Mouse (Mus musculus): Measurements from ENCODE around the gene L3mbtl3. TPM values are rescaled to one million over a fixed set of nuclear protein-coding genes. Genes with fewer than 3 reads are reported as not detected.
A peak's percentile ranks its signal among the peaks of the same experiment; 100 is the strongest.

The L3mbtl3 gene
- polyA plus RNA-seq, 1 experiment = 4.0 TPM

GRCm38 (mm10) chr10:26297626-26298025 lies 78.1 kb downstream of the L3mbtl3 start:
- Histone ChIP-seq H3K4me3 (no peak overlapping the region), H3K79me2 (ENCODE audit: control insufficient read depth, insufficient read depth) (no peaks in the 10 kb centered on the region), H3ac (ENCODE audit: control insufficient read depth, insufficient read length) (no peak overlapping the region), H3K4me2 (ENCODE audit: low read depth) (no peak overlapping the region), H3K36me3 (ENCODE audit: control insufficient read depth, insufficient read depth) (peaks cover 6% of the 10 kb centered on the region), H3K27me3 (ENCODE audit: control insufficient read depth, insufficient read depth, insufficient read length) (no peaks in the 10 kb centered on the region)
- TF ChIP-seq CEBPB (IDR thresholded peaks at IDR 0.05; ENCODE audit: insufficient read depth, poor library complexity, severe bottlenecking) (no peak), E2F4 (IDR thresholded peaks at IDR 0.05; ENCODE audit: insufficient read depth) (no peak), SRF (IDR thresholded peaks at IDR 0.05; ENCODE audit: control insufficient read depth, insufficient read length, low read depth) (no peak)

DNA sequence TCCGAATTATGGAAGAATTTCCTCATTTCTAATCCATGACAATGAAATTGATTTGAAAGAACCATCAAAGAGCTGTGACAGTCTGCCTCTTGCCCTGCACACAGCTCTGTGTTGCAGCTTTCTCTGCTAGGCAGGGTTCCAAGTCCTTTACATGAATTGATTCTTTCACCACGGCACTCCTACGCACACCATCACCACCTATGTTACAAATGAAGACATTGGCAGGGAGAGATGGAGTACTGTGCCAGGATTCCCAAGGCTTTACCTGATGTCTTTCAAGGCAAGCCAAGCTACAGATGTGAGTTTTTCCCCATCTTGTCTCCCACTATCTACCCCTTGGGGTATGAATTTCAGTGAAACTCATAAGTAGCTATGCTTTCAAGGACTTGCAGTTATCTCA lies 78.6 kb downstream of the L3mbtl3 start:
- H3K4me2 ChIP-seq (ENCODE audit: low read depth) = no peak overlapping the region
- no peak for TF ChIP-seq MAX (IDR thresholded peaks at IDR 0.05; ENCODE audit: low read depth)
- H3K79me2 ChIP-seq (ENCODE audit: control insufficient read depth, insufficient read depth) = no peaks in the 10 kb centered on the region
- no peaks in the 10 kb centered on the region for H3K27me3 ChIP-seq (ENCODE audit: control insufficient read depth, insufficient read depth, insufficient read length)
- no peak overlapping the region for H3ac ChIP-seq (ENCODE audit: control insufficient read depth, insufficient read length)
- H3K36me3 ChIP-seq (ENCODE audit: control insufficient read depth, insufficient read depth) = peaks cover 6% of the 10 kb centered on the region
- no peak overlapping the region for H3K4me3 ChIP-seq

- Histone ChIP-seq H3K4me2 (ENCODE audit: low read depth) (no peak overlapping the region), H3K79me2 (ENCODE audit: control insufficient read depth, insufficient read depth) (no peaks in the 10 kb centered on the region), H3K36me3 (ENCODE audit: control insufficient read depth, insufficient read depth) (no peaks in the 10 kb centered on the region), H3K4me3 (no peak overlapping the region), H3K27me3 (ENCODE audit: control insufficient read depth, insufficient read depth, insufficient read length) (no peaks in the 10 kb centered on the region), H3ac (ENCODE audit: control insufficient read depth, insufficient read length) (no peak overlapping the region)
- TF ChIP-seq CEBPB (IDR thresholded peaks at IDR 0.05; ENCODE audit: insufficient read depth, poor library complexity, severe bottlenecking) (no peak), MYOD1 (IDR thresholded peaks at IDR 0.05; ENCODE audit: control insufficient read depth in 1 of 3, insufficient read length in 2 of 3, low read depth in 2 of 3) (no peak)
Observed at GRCm38 (mm10) chr10:26287136-26287535, 88.6 kb downstream of the L3mbtl3 start.

- no peak overlapping the region for H3K4me3 ChIP-seq
- no peaks in the 10 kb centered on the region for H3K36me3 ChIP-seq (ENCODE audit: control insufficient read depth, insufficient read depth)
- H3ac ChIP-seq (ENCODE audit: control insufficient read depth, insufficient read length) = no peak overlapping the region
- TF ChIP-seq REST (IDR thresholded peaks at IDR 0.05; ENCODE audit: insufficient read depth, insufficient read length) (no peak), MAX (IDR thresholded peaks at IDR 0.05; ENCODE audit: low read depth) (no peak), TCF12 (IDR thresholded peaks at IDR 0.05; ENCODE audit: insufficient read depth, poor library complexity, severe bottlenecking) (no peak), USF1 (IDR thresholded peaks at IDR 0.05; ENCODE audit: low read depth) (no peak), MYOG (IDR thresholded peaks at IDR 0.05; ENCODE audit: control insufficient read depth in 1 of 3, insufficient read depth in 1 of 3, insufficient read length in 2 of 3, low read depth in 2 of 3) (no peak), TCF3 (IDR thresholded peaks at IDR 0.05; ENCODE audit: insufficient read length, low read depth) (no peak), MYOD1 (IDR thresholded peaks at IDR 0.05; ENCODE audit: control insufficient read depth in 1 of 3, insufficient read length in 2 of 3, low read depth in 2 of 3) (no peak), POLR2AphosphoS2 (IDR thresholded peaks at IDR 0.05; ENCODE audit: insufficient read length, low read depth) (no peak), CEBPB (IDR thresholded peaks at IDR 0.05; ENCODE audit: insufficient read depth, poor library complexity, severe bottlenecking) (no peak), POLR2A (IDR thresholded peaks at IDR 0.05; ENCODE audit: insufficient read length, low read depth) (no peak), SRF (IDR thresholded peaks at IDR 0.05; ENCODE audit: control insufficient read depth, insufficient read length, low read depth) (no peak)
- H3K4me2 ChIP-seq (ENCODE audit: low read depth) = no peak overlapping the region
- H3K27me3 ChIP-seq (ENCODE audit: control insufficient read depth, insufficient read depth, insufficient read length) = no peaks in the 10 kb centered on the region
- no peaks in the 10 kb centered on the region for H3K79me2 ChIP-seq (ENCODE audit: control insufficient read depth, insufficient read depth)
Observed at GRCm38 (mm10) chr10:26280009-26280408, 95.8 kb downstream of the L3mbtl3 start.

DNA sequence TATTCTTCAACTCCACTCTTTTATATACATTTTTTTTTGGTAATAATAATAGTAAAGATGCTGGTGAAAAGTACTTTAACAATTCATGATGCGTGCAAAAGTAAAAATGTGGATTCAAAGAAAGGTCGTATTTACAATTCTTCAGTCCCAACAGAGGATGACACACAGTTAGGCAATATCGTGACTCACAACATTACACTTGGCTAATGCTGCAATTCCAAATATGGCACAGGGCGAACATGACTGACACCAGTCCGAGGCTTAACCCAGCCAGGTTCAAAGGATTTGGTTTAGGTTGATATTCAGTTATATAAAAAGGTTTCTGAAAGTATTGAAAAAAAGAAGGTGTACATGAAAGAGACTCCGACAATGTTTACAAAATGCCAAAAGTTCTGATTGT lies 100.4 kb downstream of the L3mbtl3 start:
- TF ChIP-seq TCF3 (IDR thresholded peaks at IDR 0.05; ENCODE audit: insufficient read length, low read depth) (no peak), SRF (IDR thresholded peaks at IDR 0.05; ENCODE audit: control insufficient read depth, insufficient read length, low read depth) (no peak), MYOD1 (IDR thresholded peaks at IDR 0.05; ENCODE audit: control insufficient read depth in 1 of 3, insufficient read length in 2 of 3, low read depth in 2 of 3) (no peak), CEBPB (IDR thresholded peaks at IDR 0.05; ENCODE audit: insufficient read depth, poor library complexity, severe bottlenecking) (0 out of 2 replicates have a peak, but pooled peaks have one; percentile 33)
- H3K36me3 ChIP-seq (ENCODE audit: control insufficient read depth, insufficient read depth) = no peaks in the 10 kb centered on the region

DNA sequence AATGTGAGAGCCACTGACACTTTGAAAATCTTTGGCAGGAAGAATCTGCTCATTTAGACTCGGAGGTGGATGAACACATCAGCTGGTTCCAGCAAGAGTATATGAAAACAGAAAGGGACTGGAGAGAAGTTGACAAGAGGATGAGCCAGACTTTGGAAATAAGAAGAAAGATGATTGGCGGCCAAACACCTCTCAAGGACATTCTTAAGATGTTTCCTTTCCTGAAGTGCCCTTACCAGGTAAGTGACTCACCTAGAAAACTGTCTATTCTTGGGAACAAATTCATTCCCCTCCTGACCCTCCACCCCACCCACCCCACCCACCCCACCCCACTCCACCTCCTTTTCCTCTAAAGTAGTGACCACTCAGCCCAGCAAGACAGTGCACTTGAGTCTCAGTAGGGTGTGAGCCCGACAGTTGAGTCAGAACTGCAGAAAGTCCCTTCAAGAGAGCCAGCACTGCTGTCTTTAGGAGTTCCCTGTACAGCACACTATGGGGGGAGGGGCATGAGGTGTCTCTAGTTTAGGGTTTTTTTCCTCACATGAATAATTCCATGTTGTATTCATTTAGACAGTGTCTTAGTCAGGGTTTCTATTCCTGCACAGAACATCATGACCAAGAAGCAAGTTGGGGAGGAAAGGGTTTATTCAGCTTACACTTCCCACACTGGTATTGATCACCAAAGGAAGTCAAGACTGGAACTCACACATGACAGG lies 111.9 kb downstream of the L3mbtl3 start:
- Histone ChIP-seq H3K4me3 (no peak overlapping the region), H3K79me2 (ENCODE audit: control insufficient read depth, insufficient read depth) (no peaks in the 10 kb centered on the region), H3K4me2 (ENCODE audit: low read depth) (no peak overlapping the region), H3K27me3 (ENCODE audit: control insufficient read depth, insufficient read depth, insufficient read length) (no peaks in the 10 kb centered on the region), H3K36me3 (ENCODE audit: control insufficient read depth, insufficient read depth) (no peaks in the 10 kb centered on the region), H3ac (ENCODE audit: control insufficient read depth, insufficient read length) (no peak overlapping the region)
- TF ChIP-seq MAX (IDR thresholded peaks at IDR 0.05; ENCODE audit: low read depth) = no peak
- TF ChIP-seq TCF12 (IDR thresholded peaks at IDR 0.05; ENCODE audit: insufficient read depth, poor library complexity, severe bottlenecking) = no peak
- no peak for TF ChIP-seq MYOG (IDR thresholded peaks at IDR 0.05; ENCODE audit: control insufficient read depth in 1 of 3, insufficient read depth in 1 of 3, insufficient read length in 2 of 3, low read depth in 2 of 3)
- TF ChIP-seq CEBPB (IDR thresholded peaks at IDR 0.05; ENCODE audit: insufficient read depth, poor library complexity, severe bottlenecking) = no peak
- TF ChIP-seq E2F4 (IDR thresholded peaks at IDR 0.05; ENCODE audit: insufficient read depth) = no peak
- TF ChIP-seq SRF (IDR thresholded peaks at IDR 0.05; ENCODE audit: control insufficient read depth, insufficient read length, low read depth) = no peak
- TF ChIP-seq USF1 (IDR thresholded peaks at IDR 0.05; ENCODE audit: low read depth) = no peak
- no peak for TF ChIP-seq REST (IDR thresholded peaks at IDR 0.05; ENCODE audit: insufficient read depth, insufficient read length)
- TF ChIP-seq TCF3 (IDR thresholded peaks at IDR 0.05; ENCODE audit: insufficient read length, low read depth) = no peak
- no peak for TF ChIP-seq MYOD1 (IDR thresholded peaks at IDR 0.05; ENCODE audit: control insufficient read depth in 1 of 3, insufficient read length in 2 of 3, low read depth in 2 of 3)
- TF ChIP-seq POLR2AphosphoS2 (IDR thresholded peaks at IDR 0.05; ENCODE audit: insufficient read length, low read depth) = no peak
- no peak for TF ChIP-seq POLR2A (IDR thresholded peaks at IDR 0.05; ENCODE audit: insufficient read length, low read depth)

More for the DNA sequence above, 100.4 kb downstream of the L3mbtl3 start:
- H3K79me2 ChIP-seq (ENCODE audit: control insufficient read depth, insufficient read depth) = no peaks in the 10 kb centered on the region
- H3K4me3 ChIP-seq = no peak overlapping the region
- H3K27me3 ChIP-seq (ENCODE audit: control insufficient read depth, insufficient read depth, insufficient read length) = no peaks in the 10 kb centered on the region
- H3K4me2 ChIP-seq (ENCODE audit: low read depth) = no peak overlapping the region
- no peak overlapping the region for H3ac ChIP-seq (ENCODE audit: control insufficient read depth, insufficient read length)

All from myocyte (in vitro differentiated cells).